Mouse (Mus musculus): ENCODE measurements at regions not wholly inside any gene's neighbourhood (a gene's known extent, or its start where the extent isn't known, plus 50 kb on each side); places are given as distances from the start of the nearest gene placed in this dataset.

- WGBS, result 47% methylated on average over 2 of the region's 2 CpGs
Observed at GRCm38 (mm10) chr8:90512594-90512993, 164.5 kb upstream of the Tox3 start.

GRCm38 (mm10) chr8:90504521-90504920 is 156.4 kb upstream of the Tox3 start:
- H3K4me1 ChIP-seq (ENCODE audit: insufficient read depth), result no peaks in the 10 kb centered on the region
- no peaks in the 10 kb centered on the region for H3K27me3 ChIP-seq (ENCODE audit: insufficient read depth, low read length)
- ATAC-seq (ENCODE audit: insufficient read depth) (no peak), DNase-seq (no peak)
- H3K4me3 ChIP-seq (ENCODE audit: low read depth, low read length), result no peak overlapping the region
- no peak overlapping the region for H3K27ac ChIP-seq (ENCODE audit: low read depth)
- H3K9me3 ChIP-seq (ENCODE audit: low read depth, low read length), result no peaks in the 10 kb centered on the region
- H3K36me3 ChIP-seq (ENCODE audit: insufficient read depth), result no peaks in the 10 kb centered on the region
- H3K4me2 ChIP-seq, result no peak overlapping the region
- TF ChIP-seq CTCF (IDR thresholded peaks at IDR 0.05; ENCODE audit: low read depth), result no peak
- WGBS, result 57% methylated on average over 5 of the region's 5 CpGs
- H3K9ac ChIP-seq, result no peak overlapping the region

More at GRCm38 (mm10) chr8:90512594-90512993, 164.5 kb upstream of the Tox3 start:
- no peak for ATAC-seq (ENCODE audit: insufficient read depth)
- Histone ChIP-seq H3K4me2 (no peak overlapping the region), H3K27me3 (ENCODE audit: insufficient read depth, low read length) (no peaks in the 10 kb centered on the region), H3K9ac (no peak overlapping the region), H3K27ac (ENCODE audit: low read depth) (no peak overlapping the region), H3K4me1 (ENCODE audit: insufficient read depth) (no peaks in the 10 kb centered on the region), H3K36me3 (ENCODE audit: insufficient read depth) (no peaks in the 10 kb centered on the region), H3K9me3 (ENCODE audit: low read depth, low read length) (no peaks in the 10 kb centered on the region), H3K4me3 (ENCODE audit: low read depth, low read length) (no peak overlapping the region)
- DNase-seq, result no peak
- TF ChIP-seq CTCF (IDR thresholded peaks at IDR 0.05; ENCODE audit: low read depth), result no peak

- DNase-seq (no peak), ATAC-seq (ENCODE audit: insufficient read depth) (no peak)
- no peak overlapping the region for H3K4me3 ChIP-seq (ENCODE audit: low read depth, low read length)
- no peaks in the 10 kb centered on the region for H3K9me3 ChIP-seq (ENCODE audit: low read depth, low read length)
- WGBS, result 27% methylated on average over 2 of the region's 2 CpGs
- H3K27ac ChIP-seq (ENCODE audit: low read depth), result no peak overlapping the region
- H3K4me1 ChIP-seq (ENCODE audit: insufficient read depth), result no peaks in the 10 kb centered on the region
- TF ChIP-seq CTCF (IDR thresholded peaks at IDR 0.05; ENCODE audit: low read depth), result no peak
- no peak overlapping the region for H3K4me2 ChIP-seq
- no peaks in the 10 kb centered on the region for H3K36me3 ChIP-seq (ENCODE audit: insufficient read depth)
- H3K9ac ChIP-seq, result no peak overlapping the region
- no peaks in the 10 kb centered on the region for H3K27me3 ChIP-seq (ENCODE audit: insufficient read depth, low read length)
Observed at GRCm38 (mm10) chr8:90503306-90503705, 155.2 kb upstream of the Tox3 start.

GRCm38 (mm10) chr8:90502879-90503278 is 154.7 kb upstream of the Tox3 start:
- H3K27me3 ChIP-seq (ENCODE audit: insufficient read depth, low read length), result no peaks in the 10 kb centered on the region
- ATAC-seq (ENCODE audit: insufficient read depth) (no peak), DNase-seq (no peak)
- no peak overlapping the region for H3K9ac ChIP-seq
- 31% methylated on average over 2 of the region's 2 CpGs for WGBS
- H3K27ac ChIP-seq (ENCODE audit: low read depth), result no peak overlapping the region
- H3K4me3 ChIP-seq (ENCODE audit: low read depth, low read length), result no peak overlapping the region
- H3K36me3 ChIP-seq (ENCODE audit: insufficient read depth), result no peaks in the 10 kb centered on the region
- H3K4me2 ChIP-seq, result no peak overlapping the region
- H3K4me1 ChIP-seq (ENCODE audit: insufficient read depth), result no peaks in the 10 kb centered on the region
- no peak for TF ChIP-seq CTCF (IDR thresholded peaks at IDR 0.05; ENCODE audit: low read depth)
- H3K9me3 ChIP-seq (ENCODE audit: low read depth, low read length), result no peaks in the 10 kb centered on the region

- 75% methylated on average over 1 of the region's 1 CpGs for WGBS
- Histone ChIP-seq H3K9ac (no peak overlapping the region), H3K27ac (ENCODE audit: low read depth) (no peak overlapping the region), H3K36me3 (ENCODE audit: insufficient read depth) (no peaks in the 10 kb centered on the region), H3K4me1 (ENCODE audit: insufficient read depth) (no peaks in the 10 kb centered on the region), H3K4me2 (no peak overlapping the region), H3K9me3 (ENCODE audit: low read depth, low read length) (no peaks in the 10 kb centered on the region), H3K27me3 (ENCODE audit: insufficient read depth, low read length) (no peaks in the 10 kb centered on the region), H3K4me3 (ENCODE audit: low read depth, low read length) (no peak overlapping the region)
- no peak for TF ChIP-seq CTCF (IDR thresholded peaks at IDR 0.05; ENCODE audit: low read depth)
- no peak for ATAC-seq (ENCODE audit: insufficient read depth)
- no peak for DNase-seq
Observed at GRCm38 (mm10) chr8:90499315-90499714, 151.2 kb upstream of the Tox3 start.

- peak overlapping the region; percentile 16; the same call in 1 of the 2 replicates for H3K4me3 ChIP-seq (ENCODE audit: low read depth, low read length)
- H3K27me3 ChIP-seq (ENCODE audit: insufficient read depth, low read length), result no peaks in the 10 kb centered on the region
- H3K36me3 ChIP-seq (ENCODE audit: insufficient read depth), result no peaks in the 10 kb centered on the region
- TF ChIP-seq CTCF (IDR thresholded peaks at IDR 0.05; ENCODE audit: low read depth), result no peak
- no peaks in the 10 kb centered on the region for H3K4me1 ChIP-seq (ENCODE audit: insufficient read depth)
- H3K9me3 ChIP-seq (ENCODE audit: low read depth, low read length), result no peaks in the 10 kb centered on the region
- DNase-seq (peak; percentile 59), ATAC-seq (ENCODE audit: insufficient read depth) (peak; percentile 68; the same call in 1 of the 2 replicates)
- H3K4me2 ChIP-seq, result peak overlapping the region; percentile 59
- no peak overlapping the region for H3K27ac ChIP-seq (ENCODE audit: low read depth)
- peak overlapping the region; percentile 38 for H3K9ac ChIP-seq
- WGBS, result 7% methylated on average over 13 of the region's 13 CpGs
Observed at GRCm38 (mm10) chr8:90496658-90497163, 148.6 kb upstream of the Tox3 start.

- Histone ChIP-seq H3K27me3 (ENCODE audit: insufficient read depth, low read length) (no peaks in the 10 kb centered on the region), H3K9me3 (ENCODE audit: low read depth, low read length) (no peaks in the 10 kb centered on the region), H3K4me2 (no peak overlapping the region), H3K4me3 (ENCODE audit: low read depth, low read length) (no peak overlapping the region), H3K27ac (ENCODE audit: low read depth) (no peak overlapping the region), H3K9ac (no peak overlapping the region), H3K4me1 (ENCODE audit: insufficient read depth) (no peaks in the 10 kb centered on the region), H3K36me3 (ENCODE audit: insufficient read depth) (no peaks in the 10 kb centered on the region)
- DNase-seq (no peak), ATAC-seq (ENCODE audit: insufficient read depth) (no peak)
- TF ChIP-seq CTCF (IDR thresholded peaks at IDR 0.05; ENCODE audit: low read depth), result no peak
- WGBS, result 53% methylated on average over 5 of the region's 5 CpGs
Observed at GRCm38 (mm10) chr8:90495943-90496371, 147.8 kb upstream of the Tox3 start.

Data from lung, embryonic 14.5 days (tissue).